Mouse (Mus musculus): Measurements from ENCODE around the gene Cct4. TPM values are rescaled to one million over a fixed set of nuclear protein-coding genes. Genes with fewer than 3 reads are reported as not detected.
A peak's percentile ranks its signal among the peaks of the same experiment; 100 is the strongest.

The Cct4 gene
- total and polyA plus RNA-seq, 3 experiments = 155 to 353 (median 210) TPM

- no peak for DNase-seq
Observed at GRCm38 (mm10) chr11:23047252-23047651, 56.9 kb downstream of the Cct4 start.

- no peak for DNase-seq
Observed at GRCm38 (mm10) chr11:23047663-23048582, 57.6 kb downstream of the Cct4 start.

GRCm38 (mm10) chr11:23049642-23050041 is 59.3 kb downstream of the Cct4 start:
- no peak for DNase-seq

GRCm38 (mm10) chr11:23052353-23052752 is 62.0 kb downstream of the Cct4 start:
- peak; percentile 63 for DNase-seq

Other genes with a start within 250 kb of the Cct4 start
- gene B3gnt2, start 129.6 kb upstream of the Cct4 start, total RNA-seq (2021) = 10 to 100 TPM; 47.6 to 64.7 TPM
- gene B3gnt2, start 129.6 kb upstream of the Cct4 start, polyA plus RNA-seq (2012; rRNA removed) = 37.7 and 54.5 TPM in 2 replicates
- 10 to 100 TPM; 34.5 to 38.0 TPM for gene Zrsr1, start 18.5 kb upstream of the Cct4 start, total RNA-seq (2021)
- 8.9 and 9.6 TPM in 2 replicates for gene Zrsr1, start 18.5 kb upstream of the Cct4 start, polyA plus RNA-seq (2012; rRNA removed)
- 10 to 100 TPM; 39.3 to 39.4 TPM for gene Gm28048, start 8.4 kb upstream of the Cct4 start, total RNA-seq (2021)
- not detected in 2 replicates for gene Gm28048, start 8.4 kb upstream of the Cct4 start, polyA plus RNA-seq (2012; rRNA removed)
- gene Commd1, start 8.1 kb upstream of the Cct4 start, total RNA-seq (2021) = 100 to 1,000 TPM in 1 of 2 experiments, 10 to 100 TPM in 1; 86.6 to 112 TPM
- gene Commd1, start 8.1 kb upstream of the Cct4 start, polyA plus RNA-seq (2012; rRNA removed) = 3.9 and 4.2 TPM in 2 replicates
- gene Fam161a, start 17.0 kb downstream of the Cct4 start, total RNA-seq (2021) = 10 to 100 TPM; 18.3 to 30.5 TPM
- 0.54 and 0.91 TPM in 2 replicates for gene Fam161a, start 17.0 kb downstream of the Cct4 start, polyA plus RNA-seq (2012; rRNA removed)